Mouse (Mus musculus) lung, postnatal 14 days (tissue): ENCODE data around the gene Krt84.

Experiments
- DNase-seq: peaks from one replicate; pipeline ENCODE4 v3.0.0; 2021

Krt84 gene

DNA sequence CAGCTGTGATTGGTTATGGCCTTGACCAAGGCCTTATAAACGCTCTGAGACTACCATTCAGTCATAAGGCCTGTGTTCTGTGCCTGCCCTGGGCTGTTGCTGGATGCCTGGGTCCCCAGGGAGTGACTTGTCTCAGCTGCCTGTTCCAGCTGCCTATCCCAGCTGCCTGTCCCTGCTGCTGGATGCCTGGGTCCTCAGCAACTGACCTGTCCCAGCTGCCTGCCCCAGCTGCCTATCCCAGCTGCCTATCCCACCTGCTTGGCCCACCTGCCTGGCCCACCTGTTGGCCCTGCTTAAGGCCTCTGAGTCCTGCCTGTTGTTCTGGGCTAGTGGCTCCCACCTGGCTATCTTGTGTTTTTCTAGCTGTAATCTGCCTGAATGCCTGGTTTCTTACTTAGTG, 38.4 kb downstream of the Krt84 start:
- no peak for DNase-seq

DNA sequence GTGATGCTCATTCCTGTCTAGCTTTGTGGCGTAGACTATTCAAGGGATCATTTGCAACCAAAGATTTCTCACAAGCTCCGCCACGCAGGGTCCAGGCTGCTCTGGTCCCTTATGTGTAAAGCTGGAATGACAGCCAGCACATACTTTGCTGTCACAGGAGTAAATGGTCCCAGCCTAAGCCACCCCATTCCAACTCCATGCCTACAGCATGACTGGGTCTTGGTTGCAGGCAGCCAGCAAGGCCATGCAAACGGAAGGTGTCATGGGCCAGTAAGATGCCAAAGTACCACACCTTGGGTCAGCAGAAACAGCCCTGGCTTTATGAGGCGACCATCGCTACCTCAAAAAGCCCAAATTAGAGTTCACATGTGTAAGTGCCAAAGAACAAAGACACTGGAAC, 38.9 kb downstream of the Krt84 start:
- no peak for DNase-seq

- DNase-seq = no peak
Measured at GRCm38 (mm10) chr15:101492718-101493117, 39.9 kb downstream of the Krt84 start.

- DNase-seq = no peak
Measured at GRCm38 (mm10) chr15:101491431-101491830, 41.2 kb downstream of the Krt84 start, which contains the start of gene Krt83. Gene Krt83 (minus strand): TSS chr15:101491512.

- no peak for DNase-seq
Measured at GRCm38 (mm10) chr15:101485911-101486635, 46.5 kb downstream of the Krt84 start.

- DNase-seq = no peak
Measured at GRCm38 (mm10) chr15:101484939-101485338, 47.7 kb downstream of the Krt84 start.

GRCm38 (mm10) chr15:101483646-101484045, 49.0 kb downstream of the Krt84 start:
- DNase-seq = no peak

DNA sequence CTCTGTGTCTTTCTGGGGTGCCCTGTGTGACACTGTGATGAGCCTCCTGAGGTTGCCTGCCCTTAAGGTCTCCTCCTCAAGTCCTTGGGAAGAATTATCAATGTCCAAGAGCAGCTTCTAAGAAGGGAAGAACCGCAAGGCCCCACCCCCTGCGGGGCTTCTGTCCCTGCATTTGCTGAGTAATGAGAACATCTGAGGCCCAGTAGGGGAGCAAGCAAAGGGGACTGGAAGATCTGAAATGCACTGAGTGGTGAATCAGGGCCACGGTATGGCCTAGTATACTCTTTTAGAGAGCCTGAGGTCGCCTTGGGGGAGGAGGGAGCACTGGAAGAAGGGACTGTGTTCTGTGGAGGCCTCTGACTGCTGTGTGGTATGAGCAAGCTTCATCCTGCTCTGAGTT, 50.6 kb downstream of the Krt84 start:
- DNase-seq = no peak

GRCm38 (mm10) chr15:101479666-101480060, 53.0 kb downstream of the Krt84 start:
- DNase-seq = no peak

GRCm38 (mm10) chr15:101479007-101479665, 53.5 kb downstream of the Krt84 start:
- DNase-seq = peak; percentile 55
